Mouse (Mus musculus) ES-Bruce4 (cell line): ENCODE measurements around the gene Zfp119a. TPM values are rescaled to one million over a fixed set of nuclear protein-coding genes. Genes with fewer than 3 reads are reported as not detected.
"Not testable (repeated sequence)": the region's sequence is repeated elsewhere in the genome, so short reads cannot be mapped to it uniquely, and the experiment has no call there.

Source experiments
- H3K27ac ChIP-seq: 2 replicates; pipeline ENCODE4 v1.5.1; 2012; ENCODE audit warnings: low read length, inconsistent platforms; ENCODE audit not compliant: insufficient read depth
- H3K27me3 ChIP-seq: 2 replicates; pipeline ENCODE4 v1.6.1; 2012; ENCODE audit warnings: mild to moderate bottlenecking, low read length, inconsistent platforms; ENCODE audit not compliant: control insufficient read depth, poor library complexity, insufficient read depth, severe bottlenecking
- H3K36me3 ChIP-seq: 2 replicates; pipeline ENCODE4 v1.6.1; 2012; ENCODE audit warnings: inconsistent platforms, mild to moderate bottlenecking, low read length, moderate library complexity; ENCODE audit not compliant: control insufficient read depth, poor library complexity, insufficient read depth, severe bottlenecking
- H3K4me1 ChIP-seq: one replicate; pipeline ENCODE4 v1.8.1; 2011; ENCODE audit warnings: low read length; ENCODE audit not compliant: control insufficient read depth, insufficient read depth
- H3K4me3 ChIP-seq: 2 replicates; pipeline ENCODE4 v1.5.1; 2011; ENCODE audit warnings: low read depth, mild to moderate bottlenecking, low read length
- H3K9ac ChIP-seq: 2 replicates; pipeline ENCODE4 v1.6.1; 2012; ENCODE audit warnings: low read depth, mild to moderate bottlenecking, inconsistent platforms; ENCODE audit not compliant: poor library complexity, severe bottlenecking
- H3K9me3 ChIP-seq: replicated peaks from 2 replicates; pipeline ENCODE4 v1.6.1; 2012; ENCODE audit warnings: mild to moderate bottlenecking, low read length, inconsistent platforms; ENCODE audit not compliant: control insufficient read depth, poor library complexity, insufficient read depth, severe bottlenecking
- CTCF ChIP-seq: IDR thresholded peaks from one replicate; pipeline ENCODE4 v1.8.1; 2011; ENCODE audit warnings: low read depth, low read length
- EP300 ChIP-seq: IDR thresholded peaks from 2 replicates; pipeline ENCODE4 v1.6.1; 2011; ENCODE audit warnings: low read depth, low read length; ENCODE audit not compliant: insufficient read depth
- POLR2A ChIP-seq: IDR thresholded peaks from one replicate; pipeline ENCODE4 v1.8.1; 2011; ENCODE audit warnings: low read length; ENCODE audit not compliant: insufficient read depth
- polyA plus RNA-seq: library from polyadenylated mRNA; stranded (reverse); fragments of >200 nt; gene quantifications from 2 replicates; pipeline ENCODE4 v1.2.4, GENCODE M21; 2011; ENCODE audit warnings: low read depth; ENCODE audit not compliant: missing spikeins, insufficient read depth, insufficient read length

Zfp119a gene
- 2.5 and 3.7 TPM in 2 replicates for polyA plus RNA-seq

- not testable (repeated sequence) for H3K36me3 ChIP-seq
- peak within 1 kb of the TSS; percentile 66 for H3K9ac ChIP-seq
Measured at GRCm38 (mm10) chr17:55878636-55879369, at the start of gene Zfp119a. TSS of gene Zfp119a (minus strand) at chr17:55878930.

GRCm38 (mm10) chr17:55906669-55907068 is 27.9 kb upstream of the Zfp119a start:
- TF ChIP-seq CTCF, result no peak
- Histone ChIP-seq H3K4me1 (no peaks in the 10 kb centered on the region), H3K27ac (no peak overlapping the region), H3K36me3 (no peaks in the 10 kb centered on the region), H3K9ac (no peak overlapping the region), H3K4me3 (no peak overlapping the region), H3K9me3 (no peaks in the 10 kb centered on the region), H3K27me3 (no peaks in the 10 kb centered on the region)

More at GRCm38 (mm10) chr17:55878636-55879369, at the start of gene Zfp119a:
- peak; percentile 78 for TF ChIP-seq POLR2A
- H3K4me3 ChIP-seq, result peak within 1 kb of the TSS; percentile 62
- not testable (repeated sequence) for H3K9me3 ChIP-seq, H3K4me1 ChIP-seq, H3K27me3 ChIP-seq
- H3K27ac ChIP-seq, result 0 out of 2 replicates have a peak within 1 kb of the TSS, but pooled peaks have one; percentile 51

DNA sequence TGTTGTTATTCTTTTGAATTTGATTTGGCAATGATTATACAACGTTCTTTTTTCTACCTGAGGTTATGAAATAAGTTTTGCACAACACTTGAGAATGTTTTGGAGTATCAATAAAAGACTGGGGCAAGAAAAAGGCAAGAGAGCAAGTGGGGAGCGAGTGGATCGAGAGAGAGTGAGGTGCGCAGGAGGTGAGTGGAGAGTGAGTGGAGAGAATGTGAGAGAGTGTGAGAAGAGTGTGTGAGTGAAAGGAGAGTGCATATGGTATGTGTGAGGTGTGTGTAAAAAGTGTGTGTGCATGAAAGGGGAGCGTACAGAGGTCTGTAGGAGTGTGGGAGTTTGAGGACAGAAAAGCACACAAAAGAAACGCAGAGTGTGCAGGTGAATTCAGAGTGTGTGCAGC is 25.4 kb upstream of the Zfp119a start:
- no peaks in the 10 kb centered on the region for H3K36me3 ChIP-seq
- TF ChIP-seq EP300, result no peak
- TF ChIP-seq CTCF, result no peak
- no peak for TF ChIP-seq POLR2A
- H3K27ac ChIP-seq, result no peak overlapping the region
- H3K4me1 ChIP-seq, result no peaks in the 10 kb centered on the region
- H3K4me3 ChIP-seq, result no peak overlapping the region
- H3K9ac ChIP-seq, result no peak overlapping the region
- no peaks in the 10 kb centered on the region for H3K9me3 ChIP-seq
- H3K27me3 ChIP-seq, result no peaks in the 10 kb centered on the region

GRCm38 (mm10) chr17:55903687-55904086 is 25.0 kb upstream of the Zfp119a start:
- no peak overlapping the region for H3K4me3 ChIP-seq
- no peaks in the 10 kb centered on the region for H3K9me3 ChIP-seq
- no peak overlapping the region for H3K27ac ChIP-seq
- H3K36me3 ChIP-seq, result no peaks in the 10 kb centered on the region
- no peaks in the 10 kb centered on the region for H3K4me1 ChIP-seq
- H3K9ac ChIP-seq, result no peak overlapping the region
- H3K27me3 ChIP-seq, result no peaks in the 10 kb centered on the region
- no peak for TF ChIP-seq POLR2A
- no peak for TF ChIP-seq CTCF
- TF ChIP-seq EP300, result no peak

DNA sequence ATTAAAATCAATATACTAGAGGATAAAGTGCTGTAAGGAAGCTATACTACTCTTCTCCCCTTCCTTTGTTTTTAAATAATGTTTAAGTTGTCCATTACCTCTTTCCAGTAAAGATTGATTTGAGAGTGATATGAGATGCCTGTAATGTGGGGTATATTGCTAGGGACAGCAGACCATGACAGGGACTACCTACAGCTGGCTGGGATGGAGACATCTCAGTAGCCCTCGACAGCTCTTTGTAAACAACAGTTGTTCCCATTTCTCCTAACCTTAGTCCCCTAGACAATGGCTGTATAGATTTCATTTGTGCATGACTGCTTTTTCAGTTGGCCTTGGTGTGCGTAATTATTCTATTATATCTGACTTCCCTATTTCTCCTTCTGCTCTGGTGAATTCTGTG is 24.4 kb upstream of the Zfp119a start:
- H3K36me3 ChIP-seq, result no peaks in the 10 kb centered on the region
- no peaks in the 10 kb centered on the region for H3K9me3 ChIP-seq
- H3K4me1 ChIP-seq, result no peaks in the 10 kb centered on the region
- no peaks in the 10 kb centered on the region for H3K27me3 ChIP-seq
- H3K9ac ChIP-seq, result no peak overlapping the region
- H3K4me3 ChIP-seq, result no peak overlapping the region
- TF ChIP-seq EP300 (no peak), CTCF (no peak), POLR2A (no peak)
- H3K27ac ChIP-seq, result no peak overlapping the region

- not testable (repeated sequence) for H3K27me3 ChIP-seq, H3K4me1 ChIP-seq, H3K9me3 ChIP-seq, H3K36me3 ChIP-seq, H3K27ac ChIP-seq
- Histone ChIP-seq H3K9ac (peak overlapping the region; percentile 71; the same call in 1 of the 2 replicates), H3K4me3 (peak overlapping the region; percentile 65)
Measured at GRCm38 (mm10) chr17:55892406-55892955, 13.8 kb upstream of the Zfp119a start.
